Mouse (Mus musculus) spleen, adult 10 weeks (tissue): Measurements from ENCODE around the gene Acsm2. TPM values are rescaled to one million over a fixed set of nuclear protein-coding genes. Genes with fewer than 3 reads are reported as not detected.

Experiments used
- polyA plus RNA-seq: library from polyadenylated mRNA; stranded (reverse); fragments of 350-450 nt; fragmentation: Illumina TruSeq; extraction: RNeasy Lipid Tissue Mini Kit (QIAGEN cat#74804); gene quantifications from one replicate; pipeline ENCODE4 v1.2.3, GENCODE M21; 2015; ENCODE audit warnings: low replicate concordance; ENCODE audit not compliant: insufficient read depth

The Acsm2 gene
- polyA plus RNA-seq = not detected

DNA sequence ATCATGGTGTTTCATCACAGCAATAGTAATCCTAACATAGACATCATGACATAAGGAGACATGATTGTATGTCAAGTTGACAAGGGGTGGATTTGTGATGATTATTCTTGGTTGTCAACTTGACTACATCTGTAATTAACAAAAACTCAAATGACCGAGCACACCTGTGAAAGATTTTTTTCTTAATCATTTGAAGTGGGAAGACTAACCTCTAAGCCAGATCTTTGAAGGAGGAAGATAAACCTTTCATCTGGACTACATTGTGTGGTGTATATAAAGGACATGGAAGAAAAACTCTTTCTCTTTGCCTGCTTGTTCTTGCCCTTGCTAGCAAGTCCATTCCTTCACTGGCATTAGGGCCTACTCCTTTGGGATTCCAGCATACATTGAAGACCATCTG, at the start of gene Acsm2:
TSS of gene Acsm2 (plus strand) at position 301 of the 400 bp plus-strand sequence.

DNA sequence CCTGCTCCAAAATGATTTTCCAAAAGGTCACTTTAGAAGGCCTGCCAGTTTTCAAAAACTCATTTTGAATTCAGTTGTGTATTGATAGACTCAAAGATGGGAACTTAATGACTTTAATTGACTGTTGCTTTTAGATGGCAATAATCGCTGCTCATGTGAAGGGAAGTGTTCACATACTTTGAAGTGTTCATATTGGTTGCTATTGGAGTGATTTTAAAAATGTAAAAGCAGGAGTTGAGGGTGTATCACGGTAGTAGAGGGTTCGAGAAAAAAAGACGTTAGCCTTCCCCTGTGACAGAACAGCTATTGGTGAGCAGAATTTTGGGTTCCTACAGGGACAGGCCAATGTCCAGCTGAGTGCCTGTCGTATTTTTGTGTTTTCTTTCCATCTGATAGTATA, 35.0 kb upstream of the Acsm2 start, which contains the start of gene Acsm5:
TSS of gene Acsm5 (plus strand) at position 301 of the 400 bp plus-strand sequence.

GRCm38 (mm10) chr7:119523389-119523788, 30.8 kb upstream of the Acsm2 start, which contains the start of gene Pdilt:
Pdilt (minus strand) TSS chr7:119523489.

DNA sequence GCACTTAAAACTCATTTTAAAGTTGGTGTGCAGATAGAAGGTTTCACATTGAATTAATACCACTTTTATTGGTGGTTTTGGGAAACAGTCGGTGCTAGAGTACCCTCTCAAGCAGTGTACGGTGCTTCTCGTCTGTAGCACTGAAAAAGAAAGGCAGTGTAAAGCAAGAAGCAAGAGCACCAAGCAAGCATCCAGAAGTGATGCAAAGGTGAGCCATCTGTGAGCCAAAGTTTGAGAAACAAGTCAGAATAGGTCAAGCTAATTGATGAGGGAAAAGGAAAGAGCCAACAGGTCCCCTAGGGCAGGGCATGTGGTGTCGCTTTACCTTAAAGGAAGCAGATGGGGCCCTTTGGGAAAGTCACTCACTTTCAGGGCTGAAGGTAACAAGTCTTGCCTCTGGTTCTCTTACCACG, 52.5 kb downstream of the Acsm2 start, which contains the start of gene Acsm1:
TSS of gene Acsm1 (plus strand) at position 363 of the 413 bp plus-strand sequence.

Other genes starting within 250 kb of the Acsm2 start
- 3.7 TPM for gene Gp2, start 95.1 kb upstream of the Acsm2 start, polyA plus RNA-seq
- not detected for gene Umod, start 75.1 kb upstream of the Acsm2 start, polyA plus RNA-seq
- not detected for gene Acsm5, start 34.9 kb upstream of the Acsm2 start, polyA plus RNA-seq
- not detected for gene Pdilt, start 30.9 kb upstream of the Acsm2 start, polyA plus RNA-seq
- gene Acsm1, start 52.7 kb downstream of the Acsm2 start, polyA plus RNA-seq = not detected
- gene Acsm4, start 135.7 kb downstream of the Acsm2 start, polyA plus RNA-seq = not detected
- 65.0 TPM for gene Thumpd1, start 166.5 kb downstream of the Acsm2 start, polyA plus RNA-seq
- 0.22 TPM for gene Acsm3, start 206.6 kb downstream of the Acsm2 start, polyA plus RNA-seq
- gene Rexo5, start 239.7 kb downstream of the Acsm2 start, polyA plus RNA-seq = 31.5 TPM
- 12.9 TPM for gene Eri2, start 239.7 kb downstream of the Acsm2 start, polyA plus RNA-seq